Mouse (Mus musculus) MEL (cell line): ENCODE measurements at regions not wholly inside any gene's neighbourhood (a gene's known extent, or its start where the extent isn't known, plus 50 kb on each side); places are given as distances from the start of the nearest gene placed in this dataset.

Experiments used
- DNase-seq: peaks from one replicate; pipeline ENCODE4 v3.0.0; 2011; ENCODE audit warnings: low read depth, low spot score
- H3K27ac ChIP-seq: 2 replicates; pipeline ENCODE4 v1.5.1; 2012; ENCODE audit warnings: low read depth, mild to moderate bottlenecking, control low read depth, low read length, moderate library complexity; ENCODE audit not compliant: control insufficient read depth
- H3K27me3 ChIP-seq, 2 experiments: fragments of 150-350 bp in 1 of 2; sonication (generic) in 1 of 2; 2 replicates each; pipeline ENCODE4 v1.6.1; 2012; ENCODE audit warnings: low read length in 2 of 2, mild to moderate bottlenecking in 2 of 2, improper control_type of control experiment in 1 of 2, moderate library complexity in 1 of 2; ENCODE audit not compliant: insufficient read depth in 2 of 2, control insufficient read depth in 1 of 2
- H3K36me3 ChIP-seq, 2 experiments: 2 replicates each; pipeline ENCODE4 v1.6.1; 2012 to 2014; ENCODE audit warnings: low read length in 2 of 2, improper control_type of control experiment in 1 of 2, inconsistent platforms in 1 of 2, mild to moderate bottlenecking in 1 of 2; ENCODE audit not compliant: insufficient read depth in 2 of 2, control insufficient read depth in 1 of 2
- H3K4me1 ChIP-seq, 2 experiments: fragments of 150-350 bp in 1 of 2; sonication (generic) in 1 of 2; 2 replicates each; pipeline ENCODE4 v1.6.1; 2012; ENCODE audit warnings: low read length in 2 of 2, improper control_type of control experiment in 1 of 2, mild to moderate bottlenecking in 1 of 2; ENCODE audit not compliant: insufficient read depth in 2 of 2, control insufficient read depth in 1 of 2
- H3K4me3 ChIP-seq, 2 experiments: fragments of 150-350 bp in 1 of 2; sonication (generic) in 1 of 2; 2 replicates each; pipeline ENCODE4 v1.5.1; 2012; ENCODE audit warnings: low read depth in 2 of 2, low read length in 2 of 2, mild to moderate bottlenecking in 2 of 2, moderate library complexity in 2 of 2, control low read depth in 1 of 2, improper control_type of control experiment in 1 of 2; ENCODE audit not compliant: control insufficient read depth in 1 of 2, insufficient read depth in 1 of 2
- H3K79me2 ChIP-seq: 2 replicates; pipeline ENCODE4 v1.6.1; 2012; ENCODE audit warnings: mild to moderate bottlenecking, low read length, moderate library complexity; ENCODE audit not compliant: control insufficient read depth, poor library complexity, insufficient read depth
- H3K9ac ChIP-seq: 2 replicates; pipeline ENCODE4 v1.6.1; 2012; ENCODE audit warnings: low read depth, mild to moderate bottlenecking, control low read depth, low read length, moderate library complexity; ENCODE audit not compliant: control insufficient read depth, poor library complexity, severe bottlenecking
- H3K9me3 ChIP-seq: fragments of 150-350 bp; sonication (generic); replicated peaks from 2 replicates; pipeline ENCODE4 v1.6.1; 2012; ENCODE audit warnings: mild to moderate bottlenecking, low read length, improper control_type of control experiment, moderate library complexity; ENCODE audit not compliant: insufficient read depth
- CHD1 ChIP-seq: IDR thresholded peaks from 2 replicates; pipeline ENCODE4 v1.6.1; 2012; ENCODE audit warnings: low read depth, mild to moderate bottlenecking, inconsistent platforms, low read length, improper control_type of control experiment
- CHD2 ChIP-seq: IDR thresholded peaks from 2 replicates; pipeline ENCODE4 v1.6.1; 2011; ENCODE audit warnings: low read length, improper control_type of control experiment
- CTCF ChIP-seq, 3 experiments: IDR thresholded peaks in 2 of 3; conservative IDR thresholded peaks in 1 of 3; 2 replicates each; pipeline ENCODE4 v1.5.1; 2011 to 2012; ENCODE audit warnings: low read length in 3 of 3, low read depth in 2 of 3, mild to moderate bottlenecking in 2 of 3, improper control_type of control experiment in 1 of 3, inconsistent platforms in 1 of 3, mixed read lengths in 1 of 3, moderate library complexity in 1 of 3; ENCODE audit not compliant: control insufficient read depth in 1 of 3, insufficient read depth in 1 of 3, poor library complexity in 1 of 3, severe bottlenecking in 1 of 3
- EP300 ChIP-seq, 2 experiments: IDR thresholded peaks; 2 replicates each; pipeline ENCODE4 v1.6.1; 2011; ENCODE audit warnings: improper control_type of control experiment in 2 of 2, low read length in 2 of 2, low read depth in 1 of 2, mild to moderate bottlenecking in 1 of 2
- ETS1 ChIP-seq: IDR thresholded peaks from 2 replicates; pipeline ENCODE4 v1.6.1; 2012; ENCODE audit warnings: low read depth, mild to moderate bottlenecking, inconsistent platforms, low read length, improper control_type of control experiment, moderate library complexity
- HCFC1 ChIP-seq: IDR thresholded peaks from 2 replicates; pipeline ENCODE4 v1.6.1; 2012; ENCODE audit warnings: low read depth, mild to moderate bottlenecking, inconsistent platforms, low read length, improper control_type of control experiment, moderate library complexity
- KAT2A ChIP-seq: conservative IDR thresholded peaks from 2 replicates; pipeline ENCODE4 v1.6.1; 2012; ENCODE audit warnings: low read depth, low read length, improper control_type of control experiment, inconsistent platforms
- MYC ChIP-seq: IDR thresholded peaks from 2 replicates; pipeline ENCODE4 v1.6.1; 2011; ENCODE audit warnings: low read depth, mild to moderate bottlenecking, low read length, improper control_type of control experiment, moderate library complexity
- NELFE ChIP-seq: IDR thresholded peaks from 2 replicates; pipeline ENCODE4 v1.6.1; 2011; ENCODE audit warnings: low read depth, low read length, improper control_type of control experiment
- NRF1 ChIP-seq: IDR thresholded peaks from 2 replicates; pipeline ENCODE4 v1.6.1; 2014; ENCODE audit warnings: low read depth, mild to moderate bottlenecking, inconsistent platforms, low read length, improper control_type of control experiment, moderate library complexity; ENCODE audit not compliant: poor library complexity, insufficient read depth, severe bottlenecking
- SIN3A ChIP-seq: IDR thresholded peaks from 2 replicates; pipeline ENCODE4 v1.6.1; 2012; ENCODE audit warnings: low read length, improper control_type of control experiment, inconsistent platforms
- TAL1 ChIP-seq: IDR thresholded peaks from 2 replicates; pipeline ENCODE4 v1.6.1; 2012; ENCODE audit warnings: mild to moderate bottlenecking, inconsistent platforms, low read length, moderate library complexity, mixed read lengths
- TCF12 ChIP-seq: IDR thresholded peaks from 2 replicates; pipeline ENCODE4 v1.6.1; 2014; ENCODE audit warnings: low read depth, mild to moderate bottlenecking, inconsistent platforms, low read length, improper control_type of control experiment, moderate library complexity
- UBTF ChIP-seq: IDR thresholded peaks from 2 replicates; pipeline ENCODE4 v1.6.1; 2012; ENCODE audit warnings: low read depth, mild to moderate bottlenecking, inconsistent platforms, low read length, improper control_type of control experiment, moderate library complexity, borderline replicate concordance; ENCODE audit not compliant: insufficient read depth
- USF1 ChIP-seq: IDR thresholded peaks from 2 replicates; pipeline ENCODE4 v1.6.1; 2014; ENCODE audit warnings: low read depth, mild to moderate bottlenecking, inconsistent platforms, low read length, improper control_type of control experiment, moderate library complexity
- ZC3H11A ChIP-seq: IDR thresholded peaks from 2 replicates; pipeline ENCODE4 v1.6.1; 2012; ENCODE audit warnings: low read depth, mild to moderate bottlenecking, inconsistent platforms, low read length, improper control_type of control experiment
- ZKSCAN1 ChIP-seq: IDR thresholded peaks from 2 replicates; pipeline ENCODE4 v1.6.1; 2012; ENCODE audit warnings: low read depth, mild to moderate bottlenecking, inconsistent platforms, low read length, improper control_type of control experiment, moderate library complexity
- ZMIZ1 ChIP-seq: IDR thresholded peaks from 2 replicates; pipeline ENCODE4 v1.6.1; 2012; ENCODE audit warnings: low read depth, mild to moderate bottlenecking, inconsistent platforms, low read length, improper control_type of control experiment, moderate library complexity
- ZNF384 ChIP-seq: IDR thresholded peaks from 2 replicates; pipeline ENCODE4 v1.6.1; 2012; ENCODE audit warnings: low read depth, mild to moderate bottlenecking, inconsistent platforms, low read length, improper control_type of control experiment

DNA sequence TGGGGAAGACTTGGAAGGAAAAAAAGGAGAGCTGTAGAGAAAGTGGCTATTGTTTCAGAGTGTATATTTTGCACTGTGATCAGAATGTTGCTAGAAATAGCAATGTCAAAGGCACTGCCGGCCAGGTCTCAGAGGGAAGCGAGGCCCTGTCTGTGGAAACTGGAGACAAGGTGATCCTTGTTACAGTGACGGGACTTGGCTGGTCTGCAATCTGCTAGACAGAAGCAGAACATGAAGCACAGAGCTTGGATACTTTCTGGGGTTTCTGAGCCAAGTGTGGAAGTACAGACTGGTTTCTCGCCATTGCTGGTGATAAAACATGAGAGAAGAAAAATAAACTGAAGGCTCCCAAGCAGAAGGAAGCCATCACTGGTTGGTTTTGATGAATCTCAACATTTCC, 198.3 kb upstream of the Slc7a14 start:
- Histone ChIP-seq H3K36me3 (no peaks in the 10 kb centered on the region), H3K27ac (no peak overlapping the region), H3K4me1 (no peaks in the 10 kb centered on the region), H3K9me3 (no peaks in the 10 kb centered on the region), H3K4me3 (no peak overlapping the region), H3K79me2 (no peaks in the 10 kb centered on the region), H3K27me3 (no peaks in the 10 kb centered on the region), H3K9ac (no peak overlapping the region)
- DNase-seq, result no peak
- no peak for TF ChIP-seq CTCF (IDR thresholded peaks at IDR 0.05 in 2 of 3, conservative IDR thresholded peaks at IDR 0.05 in 1 of 3; ENCODE audit: control insufficient read depth in 1 of 3, insufficient read depth in 1 of 3, low read depth in 2 of 3, low read length in 3 of 3, poor library complexity in 1 of 3, severe bottlenecking in 1 of 3)
- no peak for TF ChIP-seq TAL1
- no peak for TF ChIP-seq ZC3H11A
- TF ChIP-seq ETS1, result no peak
- TF ChIP-seq CHD1, result no peak
- no peak for TF ChIP-seq ZKSCAN1
- TF ChIP-seq TCF12, result no peak
- no peak for TF ChIP-seq ZNF384
- no peak for TF ChIP-seq USF1
- no peak for TF ChIP-seq UBTF
- no peak for TF ChIP-seq ZMIZ1
- TF ChIP-seq KAT2A, result no peak
- no peak for TF ChIP-seq MYC
- no peak for TF ChIP-seq HCFC1
- no peak for TF ChIP-seq SIN3A

DNA sequence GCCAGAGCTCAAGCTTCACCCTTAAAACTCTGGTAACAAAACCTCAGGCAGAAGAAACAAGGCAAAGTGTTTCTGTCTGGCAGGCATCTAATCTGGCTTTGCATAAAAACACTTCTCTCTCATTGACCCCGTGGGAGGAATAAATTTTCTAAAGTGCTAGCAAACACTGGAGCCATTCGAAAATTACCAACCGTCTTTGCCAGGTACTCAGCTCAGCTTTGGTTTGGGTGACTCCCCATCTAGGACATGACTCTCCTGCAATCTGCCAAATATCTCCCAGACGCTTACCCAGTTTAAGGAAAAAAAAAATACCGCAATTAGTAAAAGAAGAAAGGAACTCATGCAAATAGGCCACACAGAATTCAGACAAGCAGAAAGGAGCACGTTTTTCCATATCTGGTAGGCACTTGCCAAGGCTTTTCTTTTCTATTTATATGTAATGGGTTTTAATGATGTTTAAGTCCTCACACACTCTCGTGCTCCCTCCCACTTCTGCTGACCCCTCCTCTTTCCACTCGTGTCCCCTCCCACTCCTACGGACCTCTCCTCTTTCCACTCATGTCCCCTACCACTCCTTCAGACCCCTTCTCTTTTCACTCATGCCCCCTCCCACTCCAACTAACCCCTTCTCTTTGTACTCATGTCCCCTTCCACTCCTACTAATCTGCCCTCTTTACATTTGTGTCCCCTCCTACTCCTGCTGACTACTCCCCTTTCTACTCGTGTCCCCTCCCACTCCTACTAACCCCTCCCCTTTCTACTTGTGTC, 189.2 kb upstream of the Slc7a14 start:
- DNase-seq, result no peak
- Histone ChIP-seq H3K9ac (no peak overlapping the region), H3K9me3 (no peaks in the 10 kb centered on the region), H3K79me2 (no peaks in the 10 kb centered on the region), H3K4me3 (no peak overlapping the region), H3K36me3 (no peaks in the 10 kb centered on the region), H3K27me3 (no peaks in the 10 kb centered on the region), H3K27ac (no peak overlapping the region), H3K4me1 (no peaks in the 10 kb centered on the region)
- TF ChIP-seq CHD2 (no peak), ZC3H11A (no peak), ZMIZ1 (no peak), NELFE (no peak), EP300 (IDR thresholded peaks at IDR 0.05; ENCODE audit: low read depth in 1 of 2, low read length in 2 of 2) (no peak), NRF1 (no peak), TAL1 (no peak), SIN3A (no peak)
